Mouse (Mus musculus) common myeloid progenitor, adult 5-6 weeks (primary cell): Measurements from ENCODE around the gene Defb10. TPM values are rescaled to one million over a fixed set of nuclear protein-coding genes. Genes with fewer than 3 reads are reported as not detected.
"Not testable (repeated sequence)": the region's sequence is repeated elsewhere in the genome, so short reads cannot be mapped to it uniquely, and the experiment has no call there.

Source experiments
- ATAC-seq: replicated peaks from 2 replicates; pipeline ENCODE4 v1.8.0; 2016; ENCODE audit warnings: low read depth, mild to moderate bottlenecking, moderate TSS enrichment, inconsistent platforms; ENCODE audit not compliant: poor library complexity, severe bottlenecking
- total RNA-seq: library from RNA; stranded (forward); fragments of 200-1000, 187-1606 nt; gene quantifications from 2 replicates; pipeline ENCODE4 v1.2.3, GENCODE M21; 2017

Defb10 gene
- not detected in 2 replicates for total RNA-seq

DNA sequence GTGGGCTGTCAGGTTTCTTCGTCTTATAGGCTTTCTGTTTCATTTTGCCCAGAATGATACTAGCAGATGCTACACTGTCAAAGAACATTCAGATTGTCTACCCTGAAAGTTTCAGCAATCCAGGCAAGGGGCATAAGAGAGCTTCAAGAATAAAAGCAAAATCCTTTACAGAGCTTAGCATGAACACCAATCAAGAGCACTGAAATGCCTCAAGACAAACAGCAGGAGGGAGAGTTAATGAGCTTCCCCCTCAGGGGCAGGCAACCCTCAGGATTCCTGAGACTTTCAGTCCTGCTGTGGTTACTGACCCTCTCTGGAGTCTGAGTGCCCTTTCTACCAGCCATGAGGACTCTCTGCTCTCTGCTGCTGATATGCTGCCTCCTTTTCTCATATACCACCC, at the start of gene Defb10:
Gene Defb10, plus strand, starts transcription at position 316 of the 400 bp plus-strand sequence.
- not testable (repeated sequence) for ATAC-seq

DNA sequence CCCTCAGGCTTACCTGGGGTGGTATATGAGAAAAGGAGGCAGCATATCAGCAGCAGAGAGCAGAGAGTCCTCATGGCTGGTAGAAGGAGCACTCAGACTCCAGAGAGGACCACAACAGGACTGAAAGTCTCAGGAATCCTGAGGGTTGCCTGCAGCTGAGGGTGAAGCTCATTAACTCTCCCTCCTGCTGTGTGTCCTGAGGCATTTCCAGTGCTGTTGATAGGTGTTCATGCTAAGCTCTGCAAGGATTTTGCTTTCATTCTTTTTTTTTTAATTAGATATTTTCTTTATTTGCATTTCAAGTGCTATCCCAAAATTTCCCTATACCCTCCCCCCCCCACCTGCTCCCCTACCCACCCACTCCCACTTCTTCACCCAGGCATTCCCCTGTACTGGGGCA, 26.6 kb downstream of the Defb10 start, which contains the start of gene Defb9:
Gene Defb9, minus strand, starts transcription at position 101 of the 400 bp plus-strand sequence.
- ATAC-seq: not testable (repeated sequence)

DNA sequence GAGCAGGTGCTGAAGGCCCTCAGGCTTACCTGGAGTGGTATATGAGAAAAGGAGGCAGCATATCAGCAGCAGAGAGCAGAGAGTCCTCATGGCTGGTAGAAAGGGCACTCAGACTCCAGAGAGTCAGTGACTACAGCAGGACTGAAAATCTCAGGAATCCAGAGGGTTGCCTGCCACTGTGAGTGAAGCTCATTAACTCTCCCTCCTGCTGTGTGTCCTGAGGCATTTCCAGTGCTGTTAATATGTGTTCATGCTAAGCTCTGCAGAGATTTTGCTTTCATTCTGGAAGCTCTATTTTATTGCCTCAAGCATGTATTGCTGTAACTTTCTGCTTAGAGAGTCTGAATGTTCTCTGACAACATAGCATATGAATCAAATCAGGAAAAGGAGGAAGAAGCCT, 47.6 kb downstream of the Defb10 start, which contains the start of gene Defb11:
Gene Defb11, minus strand, starts transcription at position 123 of the 400 bp plus-strand sequence.
- ATAC-seq: not testable (repeated sequence)

Other genes with a start within 250 kb of the Defb10 start
- not detected in 2 replicates for gene Defa26, start 240.7 kb upstream of the Defb10 start, total RNA-seq
- not detected in 2 replicates for gene Defa17, start 203.1 kb upstream of the Defb10 start, total RNA-seq
- not detected in 2 replicates for gene Defa34, start 193.1 kb upstream of the Defb10 start, total RNA-seq
- not detected in 2 replicates for gene AY761184, start 155.3 kb upstream of the Defb10 start, total RNA-seq
- not detected in 2 replicates for gene Defa24, start 124.4 kb upstream of the Defb10 start, total RNA-seq
- not detected in 2 replicates for gene Defb50, start 35.4 kb upstream of the Defb10 start, total RNA-seq
- gene Defb2, start 19.0 kb upstream of the Defb10 start, total RNA-seq: not detected in 2 replicates
- gene Defb9, start 26.5 kb downstream of the Defb10 start, total RNA-seq: not detected in 2 replicates
- gene Defb11, start 47.5 kb downstream of the Defb10 start, total RNA-seq: not detected in 2 replicates
- not detected in 2 replicates for gene Defb15, start 73.8 kb downstream of the Defb10 start, total RNA-seq
- not detected in 2 replicates for gene Defb35, start 79.5 kb downstream of the Defb10 start, total RNA-seq
- gene Defb13, start 87.9 kb downstream of the Defb10 start, total RNA-seq: not detected in 2 replicates
- gene Fam90a1a, start 99.8 kb downstream of the Defb10 start, total RNA-seq: not detected in 2 replicates
- gene Ccdc70, start 110.9 kb downstream of the Defb10 start, total RNA-seq: not detected in 2 replicates
- gene Atp7b, start 201.4 kb downstream of the Defb10 start, total RNA-seq: 6.8 and 10.3 TPM in 2 replicates
- gene Alg11, start 201.8 kb downstream of the Defb10 start, total RNA-seq: 10.0 and 14.1 TPM in 2 replicates